Mouse (Mus musculus) liver, postnatal 0 days (tissue): Measurements from ENCODE around the gene Sys1.

ENCODE experiments used
- CTCF ChIP-seq: sonication (generic); IDR thresholded peaks from 2 replicates; pipeline ENCODE4 v1.5.1; 2016; ENCODE audit warnings: antibody characterized with exemption, low read depth
- EP300 ChIP-seq: IDR thresholded peaks from 2 replicates; pipeline ENCODE4 v1.6.1; 2016; ENCODE audit warnings: antibody characterized with exemption, low read depth, mild to moderate bottlenecking

DNA sequence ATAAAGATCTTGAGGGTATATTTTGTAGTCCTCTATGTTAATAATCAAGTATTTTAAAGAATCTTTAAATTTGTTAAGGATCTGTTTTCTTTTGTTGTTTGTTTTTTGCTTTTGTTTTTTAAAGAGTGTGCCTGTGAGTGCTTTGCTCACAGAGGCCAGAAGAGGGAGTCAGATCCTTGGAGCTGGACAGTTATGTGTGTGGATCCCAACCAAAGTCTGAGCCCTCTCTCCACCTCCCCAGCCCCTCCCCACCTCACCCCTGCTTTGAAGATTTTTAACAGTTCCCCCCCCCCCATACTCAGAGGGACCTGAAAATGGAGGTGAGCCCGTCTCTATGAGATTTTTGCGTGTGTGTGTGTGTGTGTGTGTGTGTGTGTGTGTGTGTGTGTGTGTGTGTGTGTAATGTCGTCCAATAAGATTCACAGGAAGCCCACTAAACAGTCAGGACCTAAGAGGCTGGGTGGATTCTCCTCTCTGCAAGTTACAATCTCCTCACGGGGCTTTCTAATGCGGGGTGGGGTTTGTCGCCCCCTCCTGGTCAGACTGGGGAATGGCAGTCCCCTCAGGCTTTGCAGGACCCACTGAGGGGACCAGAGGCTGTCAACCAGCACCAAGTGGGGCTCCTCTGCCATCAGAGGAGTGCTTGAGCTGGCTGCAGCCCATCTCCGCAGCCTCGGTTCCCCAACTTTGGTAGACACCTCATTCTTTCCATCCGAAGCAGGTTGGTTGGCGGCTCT is 60.9 kb downstream of the Sys1 start:
- TF ChIP-seq CTCF = peak; percentile 92
- no peak for TF ChIP-seq EP300
